Mouse (Mus musculus): ENCODE results near the gene Pmpcb.

DNA sequence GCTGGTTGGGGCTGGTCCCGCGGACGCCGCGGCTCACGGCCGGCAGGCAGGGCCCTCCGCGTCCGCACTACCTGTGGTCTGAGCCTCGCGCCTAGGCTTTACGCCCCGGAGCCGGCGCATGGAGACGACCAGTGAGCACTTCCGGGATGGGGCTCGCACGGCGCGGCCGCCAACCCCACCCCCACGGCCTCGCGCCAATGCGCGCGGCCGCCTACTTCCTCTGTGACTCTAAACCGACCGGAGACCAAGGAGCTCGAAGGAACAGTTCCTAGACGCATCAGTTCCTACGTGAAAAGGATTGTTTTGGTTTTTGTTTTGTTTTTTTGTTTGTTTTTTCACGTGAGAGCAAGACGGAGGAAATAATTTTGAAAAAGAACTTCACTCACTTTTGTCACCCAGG is 48.1 kb downstream of the Pmpcb start, which contains the start of the genes Dnajc2 and Psmc2:
- TF ChIP-seq CTCF (IDR thresholded peaks at IDR 0.05; ENCODE audit: control insufficient read depth, insufficient read depth, insufficient read length) = no peak
- no peak for TF ChIP-seq USF1 (IDR thresholded peaks at IDR 0.05; ENCODE audit: low read depth)
- TF ChIP-seq CEBPB (IDR thresholded peaks at IDR 0.05; ENCODE audit: low read depth) = no peak
- peak; percentile 95 for TF ChIP-seq MAX (IDR thresholded peaks at IDR 0.05)

Data from C2C12 (cell line).